9 mouse cellular contexts compared by ENCODE assay signal in genomic region chr6:129095166-129095565, GRCm38 (mm10). TPM values are rescaled to one million over a fixed set of nuclear protein-coding genes. Genes with fewer than 3 reads are reported as not detected.
DNase-seq lines count a peak whose midpoint lies in the region; ATAC-seq lines count a peak whose summit lies in the region.
"Had no signal": no experiment of that assay in that cellular context is flagged by ENCODE, and none has a peak within 500 bp of the region (broad histone marks: within the 10 kb centered on the region; RNA-seq: fewer than 3 reads in every experiment).

No protein-coding gene starts in this region.

- no peak overlapping the region for H3K4me3 ChIP-seq in forebrain, embryonic 12.5 days (replicated peaks)

- H3K4me2 ChIP-seq in forebrain, embryonic 12.5 days: no peak overlapping the region

- peak; percentile 15 for DNase-seq in gastrocnemius, postnatal 25 days
- DNase-seq in gastrocnemius, adult 8-10 months (ENCODE audit: low spot score in 2 of 2): no peak
- peak; percentile 35 for DNase-seq in thymus, postnatal 14 days
- DNase-seq in thymus, adult 18-20 months: no peak
- peak; percentile 76 for DNase-seq in kidney, adult 9 months
- DNase-seq in testis, postnatal 10 days (ENCODE audit: low spot score): no peak

- H3K36me3 ChIP-seq in forebrain, embryonic 12.5 days (replicated peaks): no peaks in the 10 kb centered on the region

- H3K9ac ChIP-seq in forebrain, embryonic 12.5 days: no peak overlapping the region

- H3K4me1 ChIP-seq in forebrain, embryonic 12.5 days: no peaks in the 10 kb centered on the region

- H3K27me3 ChIP-seq in forebrain, embryonic 12.5 days: no peaks in the 10 kb centered on the region

- no peak overlapping the region for H3K27ac ChIP-seq in forebrain, embryonic 12.5 days

- H3K9me3 ChIP-seq in forebrain, embryonic 12.5 days: no peaks in the 10 kb centered on the region

- ATAC-seq in forebrain, embryonic 12.5 days (ENCODE audit: low FRiP score): 0 out of 2 replicates have a peak, but pooled peaks have one; percentile 41
- ATAC-seq in megakaryocyte, adult 5-6 weeks (ENCODE audit: poor library complexity, severe bottlenecking): peak; percentile 81

RNA-seq across cellular contexts. Expression of gene Clec2e, which starts 5.5 kb away (rescaled TPM):
- total RNA-seq in gastrocnemius, postnatal 25 days (2021): under 1 TPM; 0.13 to 0.16 TPM
- under 1 TPM; 0.29 to 0.75 (median 0.37) TPM for total RNA-seq in gastrocnemius, adult 8-10 months (2022)
- 0.12 TPM in 1 of 2 replicates, not detected in the other for polyA plus RNA-seq in forebrain, embryonic 12.5 days (2016; fragmentation: Nextera tagmentation; extraction: Ambion mirVana)
- not detected in 2 replicates for total RNA-seq in megakaryocyte, adult 5-6 weeks (2015)
- 0.29 TPM in 1 of 2 replicates, not detected in the other for total RNA-seq in megakaryocyte, adult 5-6 weeks (2017)
- total RNA-seq: layer of hippocampus, postnatal 25 days had no signal

RNA-seq across cellular contexts. Expression of gene Klrb1f, which starts 49.5 kb away (rescaled TPM):
- total RNA-seq in gastrocnemius, postnatal 25 days (2021): not detected
- not detected for total RNA-seq in gastrocnemius, adult 8-10 months (2022)
- not detected in 2 replicates for polyA plus RNA-seq in forebrain, embryonic 12.5 days (2016; fragmentation: Nextera tagmentation; extraction: Ambion mirVana)
- total RNA-seq in megakaryocyte, adult 5-6 weeks (2015): 104 and 108 TPM in 2 replicates
- 132 and 137 TPM in 2 replicates for total RNA-seq in megakaryocyte, adult 5-6 weeks (2017)
- total RNA-seq: layer of hippocampus, postnatal 25 days had no signal

Comparison
In these comparisons a context has a peak if more than half of its experiments do, and no peak if none do; other contexts are left out.
1. DNase-seq: peak in gastrocnemius, postnatal 25 days (single experiment), thymus, postnatal 14 days (single experiment) and kidney, adult 9 months (single experiment); none in gastrocnemius, adult 8-10 months (0 of 2), thymus, adult 18-20 months (0 of 2) and testis, postnatal 10 days (single experiment).
2. RNA of gene Klrb1f, which starts 49.5 kb away (total RNA-seq): 104 to 137 TPM in megakaryocyte, adult 5-6 weeks; not detected in gastrocnemius, postnatal 25 days and not detected in gastrocnemius, adult 8-10 months; every median in the first group is over 100 times any median in the second.